Mouse (Mus musculus) kidney, postnatal 0 days (tissue): ENCODE measurements at regions not wholly inside any gene's neighbourhood (a gene's known extent, or its start where the extent isn't known, plus 50 kb on each side); places are given as distances from the start of the nearest gene placed in this dataset.
"Not testable (repeated sequence)": the region's sequence is repeated elsewhere in the genome, so short reads cannot be mapped to it uniquely, and the experiment has no call there.

ENCODE experiments used
- ATAC-seq: fragments of 200-750 bp; cut with Nextera tagmentation; replicated peaks from 2 replicates; pipeline ENCODE4 v1.8.0; 2017; ENCODE audit warnings: low read depth, moderate number of reproducible peaks, moderate TSS enrichment, moderate library complexity; ENCODE audit not compliant: low FRiP score
- DNase-seq: peaks from one replicate; pipeline ENCODE4 v3.0.0-alpha.2; 2016; ENCODE audit warnings: low spot score
- H3K27ac ChIP-seq: fragments of 300-500 bp; sonication (generic); 2 replicates; pipeline ENCODE4 v1.5.1; 2014; ENCODE audit warnings: mild to moderate bottlenecking
- H3K27me3 ChIP-seq: fragments of 300-500 bp; sonication (generic); 2 replicates; pipeline ENCODE4 v1.6.1; 2014; ENCODE audit warnings: low read length, mixed read lengths; ENCODE audit not compliant: insufficient read depth
- H3K36me3 ChIP-seq: fragments of 300-500 bp; sonication (generic); 2 replicates; pipeline ENCODE4 v1.6.1; 2014; ENCODE audit warnings: low read length, mixed read lengths; ENCODE audit not compliant: insufficient read depth
- H3K4me1 ChIP-seq: fragments of 300-500 bp; sonication (generic); replicated peaks from 2 replicates; pipeline ENCODE4 v1.6.1; 2014; ENCODE audit warnings: antibody characterized with exemption, low read length, mixed read lengths; ENCODE audit not compliant: insufficient read depth
- H3K4me2 ChIP-seq: fragments of 300-500 bp; sonication (generic); 2 replicates; pipeline ENCODE4 v1.6.1; 2014; ENCODE audit warnings: mild to moderate bottlenecking, low read length, moderate library complexity, mixed read lengths
- H3K4me3 ChIP-seq: fragments of 300-500 bp; sonication (generic); replicated peaks from 2 replicates; pipeline ENCODE4 v1.5.1; 2014; ENCODE audit warnings: low read depth, low read length
- H3K9ac ChIP-seq: fragments of 300-500 bp; sonication (generic); 2 replicates; pipeline ENCODE4 v1.6.1; 2014; ENCODE audit warnings: low read depth, low read length
- H3K9me3 ChIP-seq: fragments of 300-500 bp; sonication (generic); replicated peaks from 2 replicates; pipeline ENCODE4 v1.6.1; 2016; ENCODE audit warnings: low read length, inconsistent platforms, mixed read lengths
- CTCF ChIP-seq: IDR thresholded peaks from 2 replicates; pipeline ENCODE4 v1.5.1; 2016; ENCODE audit warnings: antibody characterized with exemption, low read depth, mild to moderate bottlenecking, moderate library complexity
- WGBS: fragments of 180-500 bp; shearing (Covaris S2); extraction: QIAGEN DNeasy Blood & Tissue Kit; methylation state at CpG from one replicate; pipeline ENCODE4 v1.1.7; 2014; 5-methylcytosine and 5-hydroxymethylcytosine counted together

GRCm38 (mm10) chr7:111179401-111180271 lies 96.8 kb upstream of the Eif4g2 start:
- Histone ChIP-seq H3K27ac (peak overlapping the region; percentile 36; the same call in 1 of the 2 replicates), H3K9me3 (no peaks in the 10 kb centered on the region), H3K9ac (no peak overlapping the region), H3K27me3 (no peaks in the 10 kb centered on the region), H3K4me2 (no peak overlapping the region), H3K4me1 (peaks cover 8% of the 10 kb centered on the region), H3K36me3 (no peaks in the 10 kb centered on the region), H3K4me3 (no peak overlapping the region)
- WGBS = 40% methylated on average over 7 of the region's 7 CpGs
- no peak for TF ChIP-seq CTCF
- peak; percentile 76 for ATAC-seq
- DNase-seq = peak; percentile 76

- TF ChIP-seq CTCF = no peak
- DNase-seq (no peak), ATAC-seq (no peak)
- Histone ChIP-seq H3K4me2 (no peak overlapping the region), H3K4me1 (peaks cover 3% of the 10 kb centered on the region), H3K9ac (no peak overlapping the region), H3K9me3 (no peaks in the 10 kb centered on the region), H3K27ac (no peak overlapping the region), H3K27me3 (no peaks in the 10 kb centered on the region), H3K36me3 (no peaks in the 10 kb centered on the region), H3K4me3 (no peak overlapping the region)
- 70% methylated on average over 9 of the region's 9 CpGs for WGBS
These were observed 91.7 kb upstream of the Eif4g2 start for GRCm38 (mm10) chr7:111174393-111175124.

GRCm38 (mm10) chr7:111172061-111172460 lies 89.2 kb upstream of the Eif4g2 start:
- Histone ChIP-seq H3K36me3 (no peaks in the 10 kb centered on the region), H3K9me3 (no peaks in the 10 kb centered on the region), H3K27me3 (no peaks in the 10 kb centered on the region), H3K27ac (no peak overlapping the region), H3K4me2 (no peak overlapping the region), H3K9ac (no peak overlapping the region), H3K4me3 (no peak overlapping the region), H3K4me1 (no peaks in the 10 kb centered on the region)
- DNase-seq (peak; percentile 16), ATAC-seq (no peak)
- no peak for TF ChIP-seq CTCF
- WGBS = 82% methylated on average over 2 of the region's 2 CpGs

- not testable (repeated sequence) for H3K4me3 ChIP-seq, H3K9ac ChIP-seq, H3K27me3 ChIP-seq, DNase-seq, H3K4me1 ChIP-seq, H3K4me2 ChIP-seq, H3K36me3 ChIP-seq, H3K27ac ChIP-seq, ATAC-seq, H3K9me3 ChIP-seq
- 91% methylated on average over 2 of the region's 3 CpGs for WGBS
These were observed 85.9 kb upstream of the Eif4g2 start for GRCm38 (mm10) chr7:111168546-111169233.

- H3K27me3 ChIP-seq = no peaks in the 10 kb centered on the region
- no peak for TF ChIP-seq CTCF
- no peak overlapping the region for H3K9ac ChIP-seq
- no peak overlapping the region for H3K4me2 ChIP-seq
- H3K9me3 ChIP-seq = no peaks in the 10 kb centered on the region
- DNase-seq = no peak
- WGBS = 95% methylated on average over 3 of the region's 3 CpGs
- no peaks in the 10 kb centered on the region for H3K4me1 ChIP-seq
- no peaks in the 10 kb centered on the region for H3K36me3 ChIP-seq
- no peak for ATAC-seq
- H3K4me3 ChIP-seq = no peak overlapping the region
- no peak overlapping the region for H3K27ac ChIP-seq
These were observed 82.2 kb upstream of the Eif4g2 start for GRCm38 (mm10) chr7:111164994-111165393.

- Histone ChIP-seq H3K4me2 (no peak overlapping the region), H3K27ac (no peak overlapping the region), H3K36me3 (no peaks in the 10 kb centered on the region), H3K27me3 (no peaks in the 10 kb centered on the region), H3K4me3 (no peak overlapping the region), H3K9ac (no peak overlapping the region), H3K9me3 (no peaks in the 10 kb centered on the region), H3K4me1 (no peaks in the 10 kb centered on the region)
- no peak for ATAC-seq
- no peak for DNase-seq
- 65% methylated on average over 3 of the region's 3 CpGs for WGBS
- no peak for TF ChIP-seq CTCF
These were observed 81.4 kb upstream of the Eif4g2 start for GRCm38 (mm10) chr7:111164276-111164675.
